Mouse (Mus musculus) olfactory bulb, adult 2 months (tissue): ENCODE measurements around the gene Sart3. TPM values are rescaled to one million over a fixed set of nuclear protein-coding genes. Genes with fewer than 3 reads are reported as not detected.
"Not testable (repeated sequence)": the region's sequence is repeated elsewhere in the genome, so short reads cannot be mapped to it uniquely, and the experiment has no call there.

Source experiments
- H3K27ac ChIP-seq: fragments of 200-500 bp; 2 replicates; pipeline ENCODE4 v1.5.1; 2012; ENCODE audit warnings: low read depth, low read length; ENCODE audit not compliant: insufficient read depth
- H3K4me1 ChIP-seq: fragments of 200-500 bp; 2 replicates; pipeline ENCODE4 v1.6.1; 2012; ENCODE audit warnings: low read length; ENCODE audit not compliant: control insufficient read depth, insufficient read depth
- H3K4me3 ChIP-seq: fragments of 200-500 bp; 2 replicates; pipeline ENCODE4 v1.5.1; 2012; ENCODE audit warnings: mild to moderate bottlenecking, low read depth, low read length, moderate library complexity; ENCODE audit not compliant: insufficient read depth
- CTCF ChIP-seq: fragments of 200-500 bp; IDR thresholded peaks from 2 replicates; pipeline ENCODE4 v1.5.1; 2012; ENCODE audit warnings: low read depth, mild to moderate bottlenecking, low read length, moderate library complexity; ENCODE audit not compliant: insufficient read depth
- POLR2A ChIP-seq: fragments of 200-500 bp; IDR thresholded peaks from 2 replicates; pipeline ENCODE4 v1.6.1; 2012; ENCODE audit warnings: mild to moderate bottlenecking, low read depth, low read length, moderate library complexity; ENCODE audit not compliant: insufficient read depth
- WGBS: fragments of 180-500 bp; shearing (Covaris S2); methylation state at CpG from one replicate; pipeline ENCODE4 v1.1.7; 2018; 5-methylcytosine and 5-hydroxymethylcytosine counted together
- polyA plus RNA-seq: library from polyadenylated mRNA; stranded (reverse); fragments of >200 nt; gene quantifications from 2 replicates; pipeline ENCODE4 v1.2.4, GENCODE M21; 2012; ENCODE audit warnings: low replicate concordance; ENCODE audit not compliant: missing spikeins, insufficient read depth, insufficient read length

The Sart3 gene
- polyA plus RNA-seq, 1 experiment: not detected

GRCm38 (mm10) chr5:113796401-113797148 lies 24.3 kb upstream of the Sart3 start:
- no peak overlapping the region for H3K4me3 ChIP-seq
- TF ChIP-seq POLR2A (no peak), CTCF (no peak)
- H3K27ac ChIP-seq: no peak overlapping the region
- peaks cover 7% of the 10 kb centered on the region for H3K4me1 ChIP-seq
- 14% methylated on average over 13 of the region's 13 CpGs for WGBS

- H3K4me1 ChIP-seq: peaks cover 14% of the 10 kb centered on the region
- H3K4me3 ChIP-seq: no peak overlapping the region
- no peak for TF ChIP-seq CTCF
- no peak for TF ChIP-seq POLR2A
- no peak overlapping the region for H3K27ac ChIP-seq
- whole genome bisulfite sequencing: 85% methylated on average over 16 of the region's 16 CpGs
Measured at GRCm38 (mm10) chr5:113791197-113792095, 19.1 kb upstream of the Sart3 start.

GRCm38 (mm10) chr5:113790453-113791196 lies 18.3 kb upstream of the Sart3 start:
- WGBS: 86% methylated on average over 11 of the region's 11 CpGs
- Histone ChIP-seq H3K27ac (no peak overlapping the region), H3K4me3 (no peak overlapping the region), H3K4me1 (peaks cover 14% of the 10 kb centered on the region)
- TF ChIP-seq CTCF: no peak
- TF ChIP-seq POLR2A: no peak

- TF ChIP-seq CTCF (no peak), POLR2A (no peak)
- Histone ChIP-seq H3K4me1 (peaks cover 14% of the 10 kb centered on the region), H3K4me3 (no peak overlapping the region), H3K27ac (no peak overlapping the region)
- WGBS: 24% methylated on average over 7 of the region's 7 CpGs
Measured at GRCm38 (mm10) chr5:113789075-113789788, 16.9 kb upstream of the Sart3 start.

- H3K4me1 ChIP-seq: peaks cover 17% of the 10 kb centered on the region
- 80% methylated on average over 6 of the region's 6 CpGs for WGBS
- H3K4me3 ChIP-seq: no peak overlapping the region
- H3K27ac ChIP-seq: no peak overlapping the region
- TF ChIP-seq CTCF (no peak), POLR2A (no peak)
Measured at GRCm38 (mm10) chr5:113788645-113789044, 16.3 kb upstream of the Sart3 start.

- TF ChIP-seq POLR2A (no peak), CTCF (no peak)
- Histone ChIP-seq H3K4me1 (peaks cover 30% of the 10 kb centered on the region), H3K27ac (no peak overlapping the region), H3K4me3 (no peak overlapping the region)
- 84% methylated on average over 5 of the region's 5 CpGs for WGBS
Measured at GRCm38 (mm10) chr5:113786985-113787384, 14.7 kb upstream of the Sart3 start.

- not testable (repeated sequence) for H3K27ac ChIP-seq
- WGBS: 37% methylated on average over 3 of the region's 3 CpGs
Measured at GRCm38 (mm10) chr5:113784104-113784503, 11.8 kb upstream of the Sart3 start.

GRCm38 (mm10) chr5:113783581-113784001 lies 11.3 kb upstream of the Sart3 start:
- Histone ChIP-seq H3K4me1 (peaks cover 24% of the 10 kb centered on the region), H3K4me3 (no peak overlapping the region), H3K27ac (no peak overlapping the region)
- no peak for TF ChIP-seq CTCF
- TF ChIP-seq POLR2A: no peak
- WGBS: 22% methylated on average over 12 of the region's 12 CpGs

More at GRCm38 (mm10) chr5:113784104-113784503, 11.8 kb upstream of the Sart3 start:
- H3K4me1 ChIP-seq: peaks cover 29% of the 10 kb centered on the region
- H3K4me3 ChIP-seq: not testable (repeated sequence)

- Histone ChIP-seq H3K27ac (no peak overlapping the region), H3K4me1 (peaks cover 21% of the 10 kb centered on the region), H3K4me3 (no peak overlapping the region)
- TF ChIP-seq POLR2A (no peak), CTCF (no peak)
- 80% methylated on average over 7 of the region's 7 CpGs for WGBS
Measured at GRCm38 (mm10) chr5:113782624-113783023, 10.3 kb upstream of the Sart3 start.
